Comparison of ENCODE assay signal across 25 mouse cellular contexts in genomic region chr11:69789431-69789830, GRCm38 (mm10). TPM values are rescaled to one million over a fixed set of nuclear protein-coding genes. Genes with fewer than 3 reads are reported as not detected.
DNase-seq lines count a peak whose midpoint lies in the region; ATAC-seq and TF ChIP-seq lines count a peak whose summit lies in the region.
"Had no signal": no experiment of that assay in that cellular context is flagged by ENCODE, and none has a peak within 500 bp of the region (broad histone marks: within the 10 kb centered on the region; RNA-seq: fewer than 3 reads in every experiment).

No protein-coding gene starts in this region.

- no peaks in the 10 kb centered on the region for H3K36me3 ChIP-seq in heart, postnatal 0 days (replicated peaks; ENCODE audit: control insufficient read depth, insufficient read depth, low read length)
- no peaks in the 10 kb centered on the region for H3K36me3 ChIP-seq in liver, adult 2 months (ENCODE audit: control insufficient read depth, insufficient read depth, low read length)
- no peaks in the 10 kb centered on the region for H3K36me3 ChIP-seq in liver, embryonic 11.5 days (ENCODE audit: control insufficient read depth, insufficient read depth, low read length)
- H3K36me3 ChIP-seq: embryonic facial prominence, embryonic 13.5 days; forebrain, embryonic 12.5 days; hindbrain, embryonic 10.5 days; hindbrain, embryonic 15.5 days had no signal

- ATAC-seq in heart, postnatal 0 days (ENCODE audit: insufficient read depth, low read depth): 0 out of 2 replicates have a peak, but pooled peaks have one; percentile 25
- ATAC-seq in liver, embryonic 11.5 days (replicated peaks; ENCODE audit: low FRiP score): no peak
- ATAC-seq: forebrain, embryonic 16.5 days; inflammation-experienced regulatory T-cells, adult 6 months; intestine, postnatal 0 days had no signal

- H3K27ac ChIP-seq in heart, postnatal 0 days (ENCODE audit: low read depth): no peak overlapping the region
- peak overlapping the region; percentile 37; the same call in 1 of the 2 replicates for H3K27ac ChIP-seq in liver, adult 2 months (replicated peaks; ENCODE audit: insufficient read depth, low read depth, low read length)
- no peak overlapping the region for H3K27ac ChIP-seq in liver, embryonic 11.5 days (ENCODE audit: low read depth, low read length)
- H3K27ac ChIP-seq: embryonic facial prominence, embryonic 13.5 days; forebrain, embryonic 12.5 days; heart, adult 2 months; hindbrain, embryonic 10.5 days; hindbrain, embryonic 15.5 days had no signal

- intact Hi-C loops in heart, postnatal 14 days (cut with DNase I): no loop called here
- intact Hi-C loops in left cerebral cortex, postnatal 14 days (cut with DNase I): no loop called here

- no peaks in the 10 kb centered on the region for H3K9me3 ChIP-seq in heart, postnatal 0 days (replicated peaks; ENCODE audit: control insufficient read depth, low read length)
- no peaks in the 10 kb centered on the region for H3K9me3 ChIP-seq in liver, embryonic 11.5 days (ENCODE audit: control insufficient read depth, low read length)
- H3K9me3 ChIP-seq: embryonic facial prominence, embryonic 13.5 days; forebrain, embryonic 12.5 days; hindbrain, embryonic 10.5 days; hindbrain, embryonic 15.5 days had no signal

- no peak for TF ChIP-seq EP300 in heart, postnatal 0 days (IDR thresholded peaks at IDR 0.05; ENCODE audit: low read depth)

- TF ChIP-seq POLR2A in liver, adult 2 months (IDR thresholded peaks at IDR 0.05; ENCODE audit: extremely low read depth, insufficient read depth, low read length): no peak

- DNase-seq in adrenal gland, postnatal 14 days: peak; percentile 31
- DNase-seq in adrenal gland, postnatal 10 days: no peak
- no peak for DNase-seq in heart, postnatal 0 days (ENCODE audit: low spot score)
- no peak for DNase-seq in heart, postnatal 14 days
- DNase-seq in liver, adult 2 months (ENCODE audit: extremely low read depth, low read depth, low spot score): peak; percentile 81
- no peak for DNase-seq in liver, embryonic 11.5 days (ENCODE audit: low spot score)
- DNase-seq in left cerebral cortex, postnatal 14 days (ENCODE audit: low spot score in 2 of 2): no peak
- DNase-seq: cerebellum, adult 18-20 months; cerebellum, adult 9-11 months; cerebellum, postnatal 36 days; gastrocnemius, postnatal 10 days; heart, adult 2 months; heart, postnatal 10 days had no signal

- no peak overlapping the region for H3K4me2 ChIP-seq in heart, postnatal 0 days (ENCODE audit: low read depth, low read length)
- H3K4me2 ChIP-seq in liver, embryonic 11.5 days: no peak overlapping the region
- H3K4me2 ChIP-seq: embryonic facial prominence, embryonic 13.5 days; forebrain, embryonic 12.5 days; heart, embryonic 11.5 days; hindbrain, embryonic 15.5 days had no signal

- no peak overlapping the region for H3K9ac ChIP-seq in heart, postnatal 0 days (replicated peaks; ENCODE audit: low read depth, low read length)
- H3K9ac ChIP-seq in liver, adult 2 months (ENCODE audit: low read depth, low read length): no peak overlapping the region
- no peak overlapping the region for H3K9ac ChIP-seq in liver, embryonic 11.5 days (ENCODE audit: low read depth, low read length)
- H3K9ac ChIP-seq: embryonic facial prominence, embryonic 13.5 days; forebrain, embryonic 12.5 days; hindbrain, embryonic 15.5 days had no signal

- no peak for TF ChIP-seq CTCF in heart, postnatal 0 days (IDR thresholded peaks at IDR 0.05; ENCODE audit: low read depth)
- no peak for TF ChIP-seq CTCF in liver, adult 2 months (IDR thresholded peaks at IDR 0.05; ENCODE audit: low read depth, low read length)

- H3K4me3 ChIP-seq in heart, postnatal 0 days (ENCODE audit: low read depth, low read length): no peak overlapping the region
- no peak overlapping the region for H3K4me3 ChIP-seq in liver, adult 2 months (ENCODE audit: insufficient read depth, low read depth, low read length)
- H3K4me3 ChIP-seq in liver, embryonic 11.5 days (ENCODE audit: low read depth, low read length): no peak overlapping the region
- H3K4me3 ChIP-seq: embryonic facial prominence, embryonic 13.5 days; forebrain, embryonic 12.5 days; heart, adult 2 months; hindbrain, embryonic 10.5 days; hindbrain, embryonic 15.5 days had no signal

- no peaks in the 10 kb centered on the region for H3K27me3 ChIP-seq in heart, postnatal 0 days (ENCODE audit: control insufficient read depth, insufficient read depth, low read length)
- no peaks in the 10 kb centered on the region for H3K27me3 ChIP-seq in liver, adult 2 months (ENCODE audit: control insufficient read depth, insufficient read depth, low read length)
- H3K27me3 ChIP-seq in liver, embryonic 11.5 days (replicated peaks; ENCODE audit: control insufficient read depth, insufficient read depth, low read length): 0 out of 2 replicates have a peak, but pooled peaks cover 2% of the 10 kb centered on the region
- H3K27me3 ChIP-seq: CH12.LX had no signal

- H3K4me1 ChIP-seq in heart, postnatal 0 days (ENCODE audit: control insufficient read depth, insufficient read depth): peaks cover 6% of the 10 kb centered on the region; the same call in 1 of the 2 replicates
- peaks cover 6% of the 10 kb centered on the region; the same call in 1 of the 2 replicates for H3K4me1 ChIP-seq in liver, adult 2 months (ENCODE audit: control insufficient read depth, insufficient read depth, low read length)
- peaks cover 9% of the 10 kb centered on the region for H3K4me1 ChIP-seq in liver, embryonic 11.5 days (replicated peaks; ENCODE audit: control insufficient read depth, insufficient read depth, low read length)
- H3K4me1 ChIP-seq: embryonic facial prominence, embryonic 13.5 days; forebrain, embryonic 12.5 days; hindbrain, embryonic 10.5 days; hindbrain, embryonic 15.5 days had no signal

- no peaks in the 10 kb centered on the region for H3K79me2 ChIP-seq in liver, adult 2 months (ENCODE audit: control insufficient read depth, insufficient read depth, low read length)

- WGBS in heart, postnatal 0 days: 48% methylated on average over 5 of the region's 5 CpGs
- WGBS in liver, adult 2 months: 17% methylated on average over 5 of the region's 5 CpGs
- 58% methylated on average over 5 of the region's 5 CpGs for WGBS in liver, embryonic 11.5 days

RNA-seq across cellular contexts. Expression of gene Chrnb1, which starts 6.3 kb away (rescaled TPM):
- 2.4 and 3.2 TPM in 2 replicates for total RNA-seq in adrenal gland, postnatal 14 days (2021)
- total RNA-seq in adrenal gland, postnatal 10 days (2021): 1 to 10 TPM; 2.3 to 7.9 TPM
- total RNA-seq in heart, postnatal 0 days (2014; rRNA removed; ENCODE audit: low replicate concordance): 2.5 and 11.2 TPM in 2 replicates
- polyA plus RNA-seq in heart, postnatal 0 days (2015; fragmentation: Nextera tagmentation; extraction: Ambion mirVana): 2.7 and 3.1 TPM in 2 replicates
- total RNA-seq in heart, postnatal 14 days (2021): 1 to 10 TPM; 5.4 to 6.0 TPM
- total RNA-seq in liver, adult 2 months (2014; rRNA removed): 0.46 and 0.54 TPM in 2 replicates
- 0.28 and 0.35 TPM in 2 replicates for polyA plus RNA-seq in liver, adult 2 months (2012; rRNA removed)
- polyA plus RNA-seq in liver, embryonic 11.5 days (2014; fragmentation: Nextera tagmentation; extraction: Ambion mirVana): 1.3 and 1.4 TPM in 2 replicates
- under 1 TPM; 0.76 to 0.79 TPM for total RNA-seq in left cerebral cortex, postnatal 14 days (2021)

RNA-seq across cellular contexts. Expression of gene Fgf11, which starts 12.2 kb away (rescaled TPM):
- total RNA-seq in adrenal gland, postnatal 14 days (2021): 3.5 and 3.8 TPM in 2 replicates
- 1 to 10 TPM; 2.4 to 3.8 TPM for total RNA-seq in adrenal gland, postnatal 10 days (2021)
- total RNA-seq in heart, postnatal 0 days (2014; rRNA removed; ENCODE audit: low replicate concordance): 5.3 and 5.7 TPM in 2 replicates
- polyA plus RNA-seq in heart, postnatal 0 days (2015; fragmentation: Nextera tagmentation; extraction: Ambion mirVana): 0.75 and 1.0 TPM in 2 replicates
- 1 to 10 TPM; 2.6 to 2.8 TPM for total RNA-seq in heart, postnatal 14 days (2021)
- 0.18 and 0.20 TPM in 2 replicates for total RNA-seq in liver, adult 2 months (2014; rRNA removed)
- polyA plus RNA-seq in liver, adult 2 months (2012; rRNA removed): 0.33 and 0.34 TPM in 2 replicates
- polyA plus RNA-seq in liver, embryonic 11.5 days (2014; fragmentation: Nextera tagmentation; extraction: Ambion mirVana): 1.2 TPM in 2 replicates
- 10 to 100 TPM; 15.4 to 20.4 TPM for total RNA-seq in left cerebral cortex, postnatal 14 days (2021)
- polyA plus RNA-seq: inflammation-experienced regulatory T-cells, adult 6 months had no signal

RNA-seq across cellular contexts. Expression of gene Tmem102, which starts 16.0 kb away (rescaled TPM):
- 0.74 and 1.1 TPM in 2 replicates for total RNA-seq in adrenal gland, postnatal 14 days (2021)
- 1 to 10 TPM; 1.0 TPM for total RNA-seq in adrenal gland, postnatal 10 days (2021)
- total RNA-seq in heart, postnatal 0 days (2014; rRNA removed; ENCODE audit: low replicate concordance): 0.43 and 2.7 TPM in 2 replicates
- polyA plus RNA-seq in heart, postnatal 0 days (2015; fragmentation: Nextera tagmentation; extraction: Ambion mirVana): 2.6 TPM in 2 replicates
- under 1 TPM; 0.54 to 0.65 TPM for total RNA-seq in heart, postnatal 14 days (2021)
- total RNA-seq in liver, adult 2 months (2014; rRNA removed): 2.3 and 2.4 TPM in 2 replicates
- polyA plus RNA-seq in liver, adult 2 months (2012; rRNA removed): 13.5 and 15.7 TPM in 2 replicates
- 0.96 and 1.2 TPM in 2 replicates for polyA plus RNA-seq in liver, embryonic 11.5 days (2014; fragmentation: Nextera tagmentation; extraction: Ambion mirVana)
- total RNA-seq in left cerebral cortex, postnatal 14 days (2021): not detected
- total RNA-seq: gastrocnemius, postnatal 10 days; gastrocnemius, postnatal 4 days had no signal
- polyA plus RNA-seq: inflammation-experienced regulatory T-cells, adult 6 months had no signal

RNA-seq across cellular contexts. Expression of gene Zbtb4, which starts 23.7 kb away (rescaled TPM):
- total RNA-seq in adrenal gland, postnatal 14 days (2021): 39.9 and 42.4 TPM in 2 replicates
- total RNA-seq in adrenal gland, postnatal 10 days (2021): 10 to 100 TPM; 35.5 to 41.2 TPM
- total RNA-seq in heart, postnatal 0 days (2014; rRNA removed; ENCODE audit: low replicate concordance): 21.2 and 28.7 TPM in 2 replicates
- 2.6 and 2.9 TPM in 2 replicates for polyA plus RNA-seq in heart, postnatal 0 days (2015; fragmentation: Nextera tagmentation; extraction: Ambion mirVana)
- 10 to 100 TPM; 36.5 to 43.3 TPM for total RNA-seq in heart, postnatal 14 days (2021)
- total RNA-seq in liver, adult 2 months (2014; rRNA removed): 2.6 and 4.4 TPM in 2 replicates
- 8.2 and 9.7 TPM in 2 replicates for polyA plus RNA-seq in liver, adult 2 months (2012; rRNA removed)
- polyA plus RNA-seq in liver, embryonic 11.5 days (2014; fragmentation: Nextera tagmentation; extraction: Ambion mirVana): 0.90 and 1.0 TPM in 2 replicates
- 10 to 100 TPM; 71.1 to 86.9 TPM for total RNA-seq in left cerebral cortex, postnatal 14 days (2021)

RNA-seq across cellular contexts. Expression of gene Gm39566, which starts 25.7 kb away (rescaled TPM):
- total RNA-seq in adrenal gland, postnatal 14 days (2021): not detected in 2 replicates
- not detected for total RNA-seq in adrenal gland, postnatal 10 days (2021)
- not detected in 2 replicates for total RNA-seq in heart, postnatal 0 days (2014; rRNA removed; ENCODE audit: low replicate concordance)
- not detected in 2 replicates for polyA plus RNA-seq in heart, postnatal 0 days (2015; fragmentation: Nextera tagmentation; extraction: Ambion mirVana)
- total RNA-seq in heart, postnatal 14 days (2021): not detected
- total RNA-seq in liver, adult 2 months (2014; rRNA removed): not detected in 2 replicates
- not detected in 2 replicates for polyA plus RNA-seq in liver, adult 2 months (2012; rRNA removed)
- not detected in 2 replicates for polyA plus RNA-seq in liver, embryonic 11.5 days (2014; fragmentation: Nextera tagmentation; extraction: Ambion mirVana)
- total RNA-seq in left cerebral cortex, postnatal 14 days (2021): not detected
- total RNA-seq: CH12.LX; ES-E14; gastrocnemius, postnatal 10 days; gastrocnemius, postnatal 4 days; heart, adult 2 months; heart, postnatal 10 days had no signal
- polyA plus RNA-seq: embryonic facial prominence, embryonic 13.5 days; forebrain, embryonic 12.5 days; forebrain, embryonic 16.5 days; frontal cortex, adult 2 months; heart, embryonic 11.5 days; hindbrain, embryonic 10.5 days; hindbrain, embryonic 15.5 days; inflammation-experienced regulatory T-cells, adult 6 months; intestine, postnatal 0 days had no signal

Comparison
In these comparisons a context has a peak if more than half of its experiments do, and no peak if none do; other contexts are left out.
1. DNase-seq: peak in adrenal gland, postnatal 14 days (single experiment) and liver, adult 2 months (single experiment); none in adrenal gland, postnatal 10 days (single experiment), heart, postnatal 0 days (single experiment), heart, postnatal 14 days (0 of 2), liver, embryonic 11.5 days (single experiment) and left cerebral cortex, postnatal 14 days (0 of 2).